Mouse (Mus musculus): ENCODE data around the gene Hoxb4. TPM values are rescaled to one million over a fixed set of nuclear protein-coding genes. Genes with fewer than 3 reads are reported as not detected.

Hoxb4 gene
- polyA plus RNA-seq, 1 experiment from 2014 or later = 4.4 TPM

GRCm38 (mm10) chr11:96367141-96367540 lies 49.1 kb downstream of the Hoxb4 start:
- Histone ChIP-seq H3K4me2 (peak overlapping the region; percentile 51), H3K27me3 (peaks cover 47% of the 10 kb centered on the region)
- WGBS = 49% methylated on average over 6 of the region's 6 CpGs

GRCm38 (mm10) chr11:96368686-96369085 lies 50.6 kb downstream of the Hoxb4 start:
- no peak overlapping the region for H3K4me3 ChIP-seq
- H3K9ac ChIP-seq = no peak overlapping the region
- no peak for ATAC-seq (ENCODE audit: borderline replicate concordance, extremely low read depth, low FRiP score, low TSS enrichment)
- H3K27ac ChIP-seq = no peak overlapping the region
- no peak overlapping the region for H3K4me2 ChIP-seq
- 44% methylated on average over 5 of the region's 5 CpGs for WGBS
- no peaks in the 10 kb centered on the region for H3K36me3 ChIP-seq
- no peaks in the 10 kb centered on the region for H3K9me3 ChIP-seq
- peaks cover 41% of the 10 kb centered on the region for H3K27me3 ChIP-seq
- peaks cover 34% of the 10 kb centered on the region for H3K4me1 ChIP-seq

More at GRCm38 (mm10) chr11:96367141-96367540, 49.1 kb downstream of the Hoxb4 start:
- Histone ChIP-seq H3K9me3 (no peaks in the 10 kb centered on the region), H3K4me1 (peaks cover 28% of the 10 kb centered on the region), H3K27ac (no peak overlapping the region), H3K36me3 (no peaks in the 10 kb centered on the region), H3K4me3 (peak overlapping the region; percentile 17), H3K9ac (no peak overlapping the region)
- no peak for ATAC-seq (ENCODE audit: borderline replicate concordance, extremely low read depth, low FRiP score, low TSS enrichment)

- Histone ChIP-seq H3K9me3 (no peaks in the 10 kb centered on the region), H3K36me3 (no peaks in the 10 kb centered on the region), H3K4me1 (peaks cover 29% of the 10 kb centered on the region), H3K27ac (no peak overlapping the region), H3K9ac (no peak overlapping the region), H3K4me3 (no peak overlapping the region), H3K27me3 (peaks cover 37% of the 10 kb centered on the region), H3K4me2 (no peak overlapping the region)
- ATAC-seq (ENCODE audit: borderline replicate concordance, extremely low read depth, low FRiP score, low TSS enrichment) = no peak
- 57% methylated on average over 7 of the region's 7 CpGs for WGBS
These were observed 51.1 kb downstream of the Hoxb4 start for GRCm38 (mm10) chr11:96369140-96369539.

MicroRNAs within 50 kb of the gene (microRNA counts, 519-probe panel; counts per million panel counts)
- microRNA mmu-miR-10a = 3,271 counts per million, percentile 87 among the panel's probes with 10 or more counts

Small RNAs within 50 kb of the gene (microRNA-seq; reads per million reads assigned to microRNA genes)
- gene Mir10a = 40,003 reads per million, percentile 99 among the genes with 10 or more reads in this experiment

Other genes with a start within 250 kb of the Hoxb4 start
- 522 and 555 TPM in 2 replicates for gene Atp5g1, start 242.6 kb upstream of the Hoxb4 start, polyA plus RNA-seq (2015; fragmentation: Nextera tagmentation; extraction: Ambion mirVana)
- 0.13 and 0.24 TPM in 2 replicates for gene Calcoco2, start 206.3 kb upstream of the Hoxb4 start, polyA plus RNA-seq (2015; fragmentation: Nextera tagmentation; extraction: Ambion mirVana)
- gene Ttll6, start 184.5 kb upstream of the Hoxb4 start, polyA plus RNA-seq (2015; fragmentation: Nextera tagmentation; extraction: Ambion mirVana) = 0.68 and 0.93 TPM in 2 replicates
- gene Hoxb13, start 124.0 kb upstream of the Hoxb4 start, polyA plus RNA-seq (2015; fragmentation: Nextera tagmentation; extraction: Ambion mirVana) = not detected in 2 replicates
- gene Hoxb9, start 46.8 kb upstream of the Hoxb4 start, polyA plus RNA-seq (2015; fragmentation: Nextera tagmentation; extraction: Ambion mirVana) = 0.25 and 0.27 TPM in 2 replicates
- gene Hoxb8, start 36.4 kb upstream of the Hoxb4 start, polyA plus RNA-seq (2015; fragmentation: Nextera tagmentation; extraction: Ambion mirVana) = 0.91 and 1.0 TPM in 2 replicates
- 2.5 and 3.0 TPM in 2 replicates for gene Hoxb7, start 31.6 kb upstream of the Hoxb4 start, polyA plus RNA-seq (2015; fragmentation: Nextera tagmentation; extraction: Ambion mirVana)
- 15.2 and 16.9 TPM in 2 replicates for gene Hoxb6, start 25.8 kb upstream of the Hoxb4 start, polyA plus RNA-seq (2015; fragmentation: Nextera tagmentation; extraction: Ambion mirVana)
- gene Hoxb5, start 14.9 kb upstream of the Hoxb4 start, polyA plus RNA-seq (2015; fragmentation: Nextera tagmentation; extraction: Ambion mirVana) = 46.1 and 54.1 TPM in 2 replicates
- 3.0 and 3.8 TPM in 2 replicates for gene Hoxb3, start 5.1 kb downstream of the Hoxb4 start, polyA plus RNA-seq (2015; fragmentation: Nextera tagmentation; extraction: Ambion mirVana)
- gene Hoxb2, start 32.3 kb downstream of the Hoxb4 start, polyA plus RNA-seq (2015; fragmentation: Nextera tagmentation; extraction: Ambion mirVana) = 36.9 and 39.2 TPM in 2 replicates
- 0.14 TPM in 1 of 2 replicates, not detected in the other for gene Hoxb1, start 47.5 kb downstream of the Hoxb4 start, polyA plus RNA-seq (2015; fragmentation: Nextera tagmentation; extraction: Ambion mirVana)
- gene Skap1, start 146.3 kb downstream of the Hoxb4 start, polyA plus RNA-seq (2015; fragmentation: Nextera tagmentation; extraction: Ambion mirVana) = 1.6 and 6.6 TPM in 2 replicates